Mouse (Mus musculus) heart, embryonic 16.5 days (tissue): ENCODE data around the gene Ankar. TPM values are rescaled to one million over a fixed set of nuclear protein-coding genes. Genes with fewer than 3 reads are reported as not detected.

Experiments used
- ATAC-seq: fragments of 200-750 bp; cut with Nextera tagmentation; replicated peaks from 2 replicates; pipeline ENCODE4 v1.8.0; 2017; ENCODE audit warnings: moderate number of reproducible peaks; ENCODE audit not compliant: insufficient read depth, low FRiP score; ENCODE audit errors: extremely low read depth
- H3K27ac ChIP-seq: fragments of 300-500 bp; sonication (generic); 2 replicates; pipeline ENCODE4 v1.5.1; 2014; ENCODE audit warnings: mild to moderate bottlenecking, low read length, control low read depth, moderate library complexity
- H3K27me3 ChIP-seq: fragments of 300-500 bp; sonication (generic); 2 replicates; pipeline ENCODE4 v1.6.1; 2014; ENCODE audit warnings: low read length, mixed read lengths; ENCODE audit not compliant: control insufficient read depth, insufficient read depth
- H3K36me3 ChIP-seq: fragments of 300-500 bp; sonication (generic); 2 replicates; pipeline ENCODE4 v1.6.1; 2014; ENCODE audit not compliant: control insufficient read depth, insufficient read depth
- H3K4me1 ChIP-seq: fragments of 300-500 bp; sonication (generic); 2 replicates; pipeline ENCODE4 v1.6.1; 2014; ENCODE audit warnings: low read length, mixed read lengths; ENCODE audit not compliant: control insufficient read depth, insufficient read depth
- H3K4me2 ChIP-seq: fragments of 300-500 bp; sonication (generic); 2 replicates; pipeline ENCODE4 v1.6.1; 2014; ENCODE audit warnings: low read depth, mild to moderate bottlenecking, control low read depth, low read length
- H3K4me3 ChIP-seq: fragments of 300-500 bp; sonication (generic); 2 replicates; pipeline ENCODE4 v1.5.1; 2014; ENCODE audit warnings: mild to moderate bottlenecking, control low read depth, low read length
- H3K9ac ChIP-seq: fragments of 300-500 bp; sonication (generic); 2 replicates; pipeline ENCODE4 v1.6.1; 2014; ENCODE audit warnings: low read length, control low read depth
- H3K9me3 ChIP-seq: fragments of 300-500 bp; sonication (generic); replicated peaks from 2 replicates; pipeline ENCODE4 v1.6.1; 2016; ENCODE audit warnings: low read length; ENCODE audit not compliant: control insufficient read depth
- WGBS: fragments of 180-500 bp; shearing (Covaris S2); extraction: QIAGEN DNeasy Blood & Tissue Kit; methylation state at CpG from one replicate; pipeline ENCODE4 v1.1.7; 2014; 5-methylcytosine and 5-hydroxymethylcytosine counted together
- polyA plus RNA-seq: library from polyadenylated mRNA; unstranded; fragments of >200 nt; fragmentation: Nextera tagmentation; extraction: Ambion mirVana; gene quantifications from 2 replicates; pipeline ENCODE4 v1.2.1, GENCODE M21; 2015

Ankar gene
- polyA plus RNA-seq, 1 experiment from 2014 or later: not detected

DNA sequence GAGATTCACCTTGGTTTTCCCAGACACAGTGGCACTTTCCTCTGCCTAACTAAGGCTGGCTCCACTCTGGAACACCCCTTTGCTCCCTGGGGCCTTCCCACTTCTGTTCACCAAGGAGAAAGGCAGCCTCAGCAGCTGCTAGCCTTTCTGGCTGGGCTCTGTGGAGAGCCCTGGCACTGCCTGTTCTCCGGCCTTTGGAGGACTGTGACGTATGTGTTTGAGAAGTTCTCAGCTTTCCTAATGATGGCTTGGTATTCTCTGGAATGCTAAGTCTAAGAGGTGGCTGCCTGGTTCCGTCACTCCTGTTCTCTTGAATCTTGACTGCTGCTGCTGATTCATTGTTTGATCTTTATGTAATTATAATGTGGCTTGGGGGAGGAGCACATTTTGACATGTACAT lies 27.3 kb downstream of the Ankar start:
- no peaks in the 10 kb centered on the region for H3K9me3 ChIP-seq
- no peak for ATAC-seq
- H3K4me1 ChIP-seq: no peaks in the 10 kb centered on the region
- no peak overlapping the region for H3K4me2 ChIP-seq
- H3K27ac ChIP-seq: no peak overlapping the region
- H3K4me3 ChIP-seq: no peak overlapping the region
- H3K9ac ChIP-seq: no peak overlapping the region
- no peaks in the 10 kb centered on the region for H3K27me3 ChIP-seq
- WGBS: 37% methylated on average over 3 of the region's 3 CpGs
- H3K36me3 ChIP-seq: no peaks in the 10 kb centered on the region

DNA sequence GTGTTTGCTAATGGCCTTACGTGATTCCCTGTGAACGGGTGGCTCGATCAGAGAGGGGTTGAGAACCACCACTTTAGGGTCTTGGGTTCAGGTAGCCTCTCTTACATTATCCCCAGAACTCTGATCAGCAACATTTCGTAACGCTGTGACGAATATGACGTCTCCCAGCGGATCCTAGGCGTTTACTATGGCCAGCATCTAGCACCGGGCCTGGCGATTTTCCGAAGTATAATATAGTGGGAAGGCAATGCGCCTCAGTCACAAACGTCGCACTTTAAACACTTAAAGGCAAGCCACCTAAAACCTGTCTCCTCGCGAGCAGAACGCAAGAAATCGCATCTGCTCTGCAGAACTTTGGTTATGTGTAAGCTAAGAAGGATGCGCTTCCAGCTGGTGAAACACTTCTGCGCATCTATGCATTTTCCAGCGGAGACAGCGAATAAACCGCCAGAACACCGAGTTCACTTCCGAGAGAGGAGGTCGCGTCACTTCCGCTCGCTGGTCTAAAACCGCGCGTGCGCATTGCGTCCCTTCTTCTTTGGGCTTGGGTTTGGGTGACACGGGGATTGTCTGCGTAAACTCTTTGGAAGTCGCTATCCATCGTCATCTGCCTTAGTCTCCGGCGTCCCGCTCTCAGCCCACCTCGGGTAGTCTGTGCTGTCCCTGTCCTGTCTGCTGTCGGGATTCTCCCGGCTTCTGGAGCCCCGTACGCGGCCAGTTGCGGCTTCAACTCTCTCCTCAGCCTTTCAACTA lies 59.5 kb downstream of the Ankar start:
- WGBS: 40% methylated on average over 49 of the region's 49 CpGs
- Histone ChIP-seq H3K36me3 (no peaks in the 10 kb centered on the region), H3K9ac (no peak overlapping the region), H3K27me3 (no peaks in the 10 kb centered on the region), H3K9me3 (no peaks in the 10 kb centered on the region), H3K4me1 (no peaks in the 10 kb centered on the region), H3K27ac (no peak overlapping the region), H3K4me2 (peak overlapping the region; percentile 63), H3K4me3 (peak overlapping the region; percentile 37)
- ATAC-seq: no peak

DNA sequence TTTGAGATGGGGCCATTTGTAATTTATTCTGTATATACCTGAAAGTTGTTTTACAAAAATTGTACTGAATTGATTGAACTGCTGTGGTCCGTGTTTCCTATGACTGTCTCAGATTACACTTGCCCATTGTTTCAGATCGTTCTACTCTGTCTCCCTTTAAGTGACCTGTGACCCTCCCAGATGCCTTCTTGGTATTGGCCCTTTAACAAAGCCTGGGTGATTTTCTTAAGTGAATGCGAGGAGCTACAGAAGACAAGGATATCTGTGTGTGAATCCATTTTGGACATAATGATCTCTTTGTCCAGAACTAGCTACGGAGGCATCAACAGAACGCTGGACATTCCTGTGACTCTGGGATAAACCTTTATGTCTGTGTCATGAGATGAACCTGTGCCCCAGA lies 65.2 kb downstream of the Ankar start:
- H3K9me3 ChIP-seq: no peaks in the 10 kb centered on the region
- WGBS: 64% methylated on average over 5 of the region's 5 CpGs
- no peak overlapping the region for H3K4me3 ChIP-seq
- no peak for ATAC-seq
- H3K36me3 ChIP-seq: peaks cover 18% of the 10 kb centered on the region
- H3K9ac ChIP-seq: no peak overlapping the region
- H3K27me3 ChIP-seq: no peaks in the 10 kb centered on the region
- H3K4me2 ChIP-seq: no peak overlapping the region
- H3K27ac ChIP-seq: no peak overlapping the region
- H3K4me1 ChIP-seq: no peaks in the 10 kb centered on the region

DNA sequence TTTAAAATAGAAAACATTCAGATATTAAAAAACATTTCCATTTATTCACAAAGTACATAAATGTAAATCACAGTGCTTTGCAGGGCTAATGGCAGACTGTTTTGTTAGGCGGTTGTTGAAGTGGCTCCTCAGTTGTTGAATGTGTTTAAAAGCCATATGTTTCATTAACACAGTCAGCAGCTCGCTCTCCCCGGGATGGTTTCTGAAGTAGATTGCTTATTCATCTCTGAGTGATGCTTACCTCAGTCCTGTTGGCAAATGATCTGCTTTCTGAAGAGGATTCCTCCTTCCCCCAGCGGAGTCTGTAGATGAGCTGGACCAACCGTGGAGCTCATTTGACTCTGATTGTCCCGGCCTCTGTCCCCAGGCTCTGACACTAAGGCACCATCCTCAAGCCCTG lies 88.2 kb downstream of the Ankar start:
- no peaks in the 10 kb centered on the region for H3K4me1 ChIP-seq
- H3K4me3 ChIP-seq: no peak overlapping the region
- no peak overlapping the region for H3K4me2 ChIP-seq
- 90% methylated on average over 6 of the region's 6 CpGs for WGBS
- H3K9ac ChIP-seq: no peak overlapping the region
- peaks cover 41% of the 10 kb centered on the region for H3K36me3 ChIP-seq
- H3K27me3 ChIP-seq: no peaks in the 10 kb centered on the region
- H3K27ac ChIP-seq: no peak overlapping the region
- no peaks in the 10 kb centered on the region for H3K9me3 ChIP-seq
- ATAC-seq: no peak

DNA sequence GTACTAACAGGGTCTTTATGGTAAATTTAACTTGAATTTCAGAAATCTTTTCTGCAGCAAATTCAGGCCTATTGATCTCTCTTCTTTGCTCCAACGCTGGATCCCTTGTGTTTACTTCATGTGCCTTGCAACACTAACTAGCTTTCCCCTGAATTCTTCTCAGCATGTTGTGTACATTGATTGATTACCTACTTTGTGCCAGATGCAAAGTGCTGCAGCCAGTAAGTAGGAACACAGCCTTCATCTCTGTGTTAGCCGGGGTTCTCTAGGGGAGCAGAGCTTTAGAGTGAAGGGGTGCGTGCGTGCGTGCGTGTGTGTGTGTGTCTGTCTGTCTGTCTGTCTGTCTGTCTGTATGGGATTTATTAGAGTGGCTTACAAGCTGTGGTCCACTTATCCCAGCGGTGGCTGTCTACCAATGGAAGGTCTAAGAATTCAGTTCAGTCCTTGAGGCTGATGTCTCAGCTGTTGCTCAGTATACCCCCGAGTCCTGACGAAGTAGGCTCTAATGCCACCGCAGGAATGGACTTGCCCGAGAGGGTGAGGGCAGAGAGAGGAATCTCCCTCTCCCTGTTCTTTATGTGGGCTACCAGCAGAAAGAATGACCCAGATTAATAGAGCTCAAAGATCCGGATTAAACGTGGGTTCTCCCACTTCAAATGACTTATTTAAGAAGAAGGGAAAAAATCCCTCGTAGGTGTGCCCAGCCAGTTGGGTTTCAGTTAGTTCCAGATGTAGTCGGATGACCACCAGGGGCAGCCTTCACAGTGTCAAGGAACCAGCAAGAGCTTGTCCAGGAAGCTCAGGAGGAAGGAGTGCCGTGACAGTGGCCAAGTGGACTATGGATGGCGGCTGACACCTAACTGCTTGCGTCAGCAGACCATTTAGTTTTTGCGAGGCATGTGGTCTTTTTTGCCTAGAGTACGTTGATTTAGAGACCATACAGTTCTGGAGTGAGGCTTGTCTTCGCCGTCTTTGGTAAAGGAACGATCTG lies 90.2 kb downstream of the Ankar start:
- 83% methylated on average over 23 of the region's 23 CpGs for WGBS
- Histone ChIP-seq H3K9ac (no peak overlapping the region), H3K36me3 (peaks cover 37% of the 10 kb centered on the region), H3K4me3 (no peak overlapping the region), H3K27ac (no peak overlapping the region), H3K27me3 (no peaks in the 10 kb centered on the region), H3K9me3 (no peaks in the 10 kb centered on the region), H3K4me2 (no peak overlapping the region), H3K4me1 (no peaks in the 10 kb centered on the region)
- ATAC-seq: no peak

DNA sequence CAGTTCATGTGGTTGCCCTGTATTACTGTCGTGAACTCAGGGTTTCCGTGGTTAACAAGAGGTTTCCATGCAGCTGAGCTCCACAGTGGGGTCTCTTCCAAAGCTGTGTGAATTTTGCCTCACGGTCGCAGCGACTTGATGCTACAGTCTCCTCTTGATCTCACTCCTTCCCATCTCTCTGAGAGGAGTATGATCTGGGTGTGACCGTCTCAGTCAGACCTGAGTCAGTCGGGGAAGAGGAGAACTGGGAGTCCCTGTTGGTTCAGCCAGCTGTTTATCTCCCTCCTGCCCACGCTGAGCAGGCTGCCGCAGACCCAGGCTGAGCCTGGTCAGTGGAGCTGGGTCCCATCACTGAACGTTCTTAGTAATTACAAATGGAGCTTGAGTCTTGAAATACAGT lies 91.2 kb downstream of the Ankar start:
- H3K27me3 ChIP-seq: no peaks in the 10 kb centered on the region
- H3K9ac ChIP-seq: no peak overlapping the region
- no peaks in the 10 kb centered on the region for H3K4me1 ChIP-seq
- no peak overlapping the region for H3K4me2 ChIP-seq
- peaks cover 34% of the 10 kb centered on the region for H3K36me3 ChIP-seq
- H3K27ac ChIP-seq: no peak overlapping the region
- WGBS: 77% methylated on average over 10 of the region's 10 CpGs
- ATAC-seq: no peak
- H3K9me3 ChIP-seq: no peaks in the 10 kb centered on the region
- no peak overlapping the region for H3K4me3 ChIP-seq

DNA sequence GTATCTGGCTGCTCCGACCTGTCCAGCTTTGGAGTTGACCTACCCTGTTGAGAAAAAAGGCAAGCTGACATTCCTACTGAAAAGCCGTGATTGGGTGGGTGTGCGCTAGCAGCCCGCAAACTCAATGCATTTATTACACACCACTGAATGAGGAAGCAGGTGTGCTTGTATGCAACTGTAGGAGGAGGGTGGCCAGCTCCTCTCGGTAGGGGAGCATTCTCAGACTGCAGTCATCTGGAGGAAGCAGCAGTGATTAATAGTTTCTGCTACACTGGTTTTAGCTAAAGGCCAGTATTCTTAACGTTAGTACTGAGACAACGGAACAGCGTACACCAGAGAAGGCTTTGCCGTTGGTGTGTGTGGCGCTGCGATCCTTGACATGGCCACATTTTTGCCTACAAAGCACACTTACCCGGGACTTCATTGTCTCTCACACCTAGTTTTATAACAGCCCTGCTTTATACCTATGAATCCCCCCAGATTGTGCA lies 94.1 kb downstream of the Ankar start:
- H3K36me3 ChIP-seq: peaks cover 18% of the 10 kb centered on the region

DNA sequence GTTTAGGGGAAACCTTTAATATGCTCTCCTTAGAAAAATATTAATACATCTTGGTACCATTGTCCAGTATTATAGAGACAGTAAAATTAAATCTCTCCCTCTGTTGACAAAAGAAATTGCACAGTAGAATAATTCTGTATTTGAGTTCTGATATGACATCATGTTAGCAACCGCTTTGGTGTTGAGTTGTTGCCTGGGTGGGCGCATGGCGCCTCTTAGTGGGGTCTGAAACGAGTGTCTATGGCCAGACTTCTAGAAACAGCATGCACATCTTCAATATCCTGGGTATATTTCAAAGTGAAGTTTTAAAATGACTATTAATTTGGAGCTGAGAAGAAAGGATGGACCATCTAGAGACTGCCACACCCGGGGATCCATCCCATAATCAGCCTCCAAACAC lies 97.6 kb downstream of the Ankar start:
- 90% methylated on average over 5 of the region's 5 CpGs for WGBS
- peak overlapping the region; percentile 86 for H3K27ac ChIP-seq

More for the DNA sequence above, 94.1 kb downstream of the Ankar start:
- no peak overlapping the region for H3K4me2 ChIP-seq
- no peaks in the 10 kb centered on the region for H3K9me3 ChIP-seq
- no peak overlapping the region for H3K4me3 ChIP-seq
- peaks cover 12% of the 10 kb centered on the region for H3K4me1 ChIP-seq
- H3K27me3 ChIP-seq: no peaks in the 10 kb centered on the region
- 87% methylated on average over 12 of the region's 12 CpGs for WGBS
- H3K9ac ChIP-seq: no peak overlapping the region
- no peak for ATAC-seq
- no peak overlapping the region for H3K27ac ChIP-seq

DNA sequence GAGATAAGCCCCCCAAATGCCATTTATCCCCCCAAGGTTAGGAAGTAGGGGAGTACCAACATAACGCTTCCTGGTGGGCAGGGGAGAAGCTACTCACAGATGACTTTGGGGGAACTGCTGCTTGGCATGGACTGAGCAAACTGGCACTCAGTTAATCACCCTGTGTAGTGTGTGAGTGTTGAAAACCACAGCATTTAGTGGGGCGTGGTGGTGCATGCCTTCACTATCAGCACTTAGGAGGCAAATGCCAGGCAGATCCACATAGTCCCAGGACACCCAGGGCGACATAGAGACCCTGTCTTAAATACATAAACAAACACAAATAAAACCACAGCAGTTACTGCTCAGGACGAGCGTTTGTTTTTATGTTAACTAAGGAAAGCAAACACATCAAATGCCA lies 98.2 kb downstream of the Ankar start:
- Histone ChIP-seq H3K9me3 (no peaks in the 10 kb centered on the region), H3K27me3 (no peaks in the 10 kb centered on the region), H3K4me3 (no peak overlapping the region), H3K36me3 (peaks cover 24% of the 10 kb centered on the region), H3K4me2 (no peak overlapping the region; the same call in 1 of the 2 replicates), H3K9ac (peak overlapping the region; percentile 26), H3K4me1 (peaks cover 43% of the 10 kb centered on the region), H3K27ac (peak overlapping the region; percentile 86)
- 53% methylated on average over 5 of the region's 5 CpGs for WGBS
- ATAC-seq: peak; percentile 68

More for the DNA sequence above, 97.6 kb downstream of the Ankar start:
- H3K36me3 ChIP-seq: peaks cover 21% of the 10 kb centered on the region
- ATAC-seq: no peak
- no peaks in the 10 kb centered on the region for H3K9me3 ChIP-seq
- no peak overlapping the region for H3K9ac ChIP-seq
- no peak overlapping the region for H3K4me2 ChIP-seq
- H3K27me3 ChIP-seq: no peaks in the 10 kb centered on the region
- no peak overlapping the region for H3K4me3 ChIP-seq
- peaks cover 43% of the 10 kb centered on the region for H3K4me1 ChIP-seq
